Mouse (Mus musculus) thymus, adult 2 months (tissue): ENCODE measurements at regions not wholly inside any gene's neighbourhood (a gene's known extent, or its start where the extent isn't known, plus 50 kb on each side); places are given as distances from the start of the nearest gene placed in this dataset.

Source experiments
- CTCF ChIP-seq: fragments of 200-500 bp; IDR thresholded peaks from 2 replicates; pipeline ENCODE4 v1.5.1; 2012; ENCODE audit warnings: mild to moderate bottlenecking, control low read depth, low read length, moderate library complexity, borderline replicate concordance; ENCODE audit not compliant: control insufficient read depth, poor library complexity, insufficient read depth; ENCODE audit errors: extremely low read depth
- POLR2A ChIP-seq: fragments of 200-500 bp; IDR thresholded peaks from 2 replicates; pipeline ENCODE4 v1.6.1; 2012; ENCODE audit warnings: mild to moderate bottlenecking, low read length, control low read depth, moderate library complexity; ENCODE audit not compliant: control insufficient read depth, poor library complexity, insufficient read depth; ENCODE audit errors: extremely low read depth

DNA sequence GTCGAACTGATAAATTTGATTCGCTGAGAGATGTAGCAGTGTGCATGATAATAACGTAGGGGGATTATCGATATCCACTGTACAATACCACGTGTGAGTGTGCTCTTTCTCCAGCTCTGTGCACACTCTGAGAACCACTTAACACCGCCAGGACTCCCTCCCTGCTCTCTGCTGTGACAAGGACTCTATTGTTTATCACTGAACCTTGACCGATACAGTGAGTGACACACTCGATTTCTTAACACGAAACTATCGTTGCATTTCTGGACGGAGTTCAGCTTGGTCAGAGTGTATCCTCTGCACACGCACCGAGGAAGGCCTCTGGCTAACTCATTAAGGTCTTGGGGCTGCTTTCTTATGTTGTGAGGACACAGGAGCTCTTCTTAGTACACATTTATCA is 190.7 kb downstream of the Gadd45g start:
- no peak for TF ChIP-seq CTCF
- no peak for TF ChIP-seq POLR2A
